Mouse (Mus musculus) G1E-ER4 (cell line): ENCODE data around the gene Araf. TPM values are rescaled to one million over a fixed set of nuclear protein-coding genes. Genes with fewer than 3 reads are reported as not detected.

Source experiments
- GATA1 ChIP-seq: IDR thresholded peaks from one replicate; pipeline ENCODE4 v1.8.0; 2012; ENCODE audit warnings: low read length, inconsistent platforms
- polyA plus RNA-seq: library from polyadenylated mRNA; stranded (reverse); fragments of >175 nt; gene quantifications from 2 replicates; pipeline ENCODE4 v1.2.3, GENCODE M21; 2012

Gene Araf
- polyA plus RNA-seq: 12.7 and 47.6 TPM in 2 replicates

DNA sequence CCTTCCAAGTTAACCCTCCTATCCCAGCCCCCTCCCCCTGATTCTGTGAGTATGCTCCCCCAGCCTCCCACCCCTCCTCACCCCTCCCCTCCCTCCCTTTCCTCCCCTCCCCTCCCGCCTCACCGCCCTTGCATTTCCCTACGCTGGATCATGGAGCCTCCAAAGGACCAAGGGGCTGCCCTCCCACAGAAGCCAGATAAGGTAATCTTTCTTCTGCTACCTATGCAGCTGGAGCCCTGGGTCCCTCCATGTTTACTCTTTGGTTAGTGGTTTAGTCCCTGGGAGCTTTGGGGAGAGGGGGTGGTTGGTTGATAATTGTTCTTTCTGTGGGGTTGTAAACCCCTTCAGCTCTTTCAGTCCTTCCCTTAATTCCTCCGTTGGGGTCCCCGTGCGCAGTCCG is at the start of gene Araf:
Gene Araf, plus strand, starts transcription at position 134 of the 400 bp plus-strand sequence.
- no peak for TF ChIP-seq GATA1

DNA sequence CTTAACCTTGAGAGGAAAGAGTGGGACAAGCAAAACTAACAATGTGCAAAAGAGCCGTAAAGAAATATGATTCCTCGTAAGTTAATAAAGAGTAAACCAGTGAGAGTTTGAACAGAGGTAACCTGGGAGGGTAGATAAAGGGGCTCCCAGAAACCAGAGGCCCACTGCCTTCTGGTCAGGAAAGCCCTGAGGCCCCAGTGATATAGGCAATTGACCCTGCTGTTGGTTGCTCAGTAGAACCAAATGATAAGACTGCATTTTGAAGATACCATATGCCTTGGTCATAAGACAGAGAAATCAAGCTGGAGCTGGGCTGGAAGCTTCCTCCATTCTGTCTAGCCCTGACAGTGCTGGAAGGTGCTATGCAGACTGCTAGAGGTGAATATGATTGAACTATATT is 48.8 kb upstream of the Araf start:
- no peak for TF ChIP-seq GATA1

DNA sequence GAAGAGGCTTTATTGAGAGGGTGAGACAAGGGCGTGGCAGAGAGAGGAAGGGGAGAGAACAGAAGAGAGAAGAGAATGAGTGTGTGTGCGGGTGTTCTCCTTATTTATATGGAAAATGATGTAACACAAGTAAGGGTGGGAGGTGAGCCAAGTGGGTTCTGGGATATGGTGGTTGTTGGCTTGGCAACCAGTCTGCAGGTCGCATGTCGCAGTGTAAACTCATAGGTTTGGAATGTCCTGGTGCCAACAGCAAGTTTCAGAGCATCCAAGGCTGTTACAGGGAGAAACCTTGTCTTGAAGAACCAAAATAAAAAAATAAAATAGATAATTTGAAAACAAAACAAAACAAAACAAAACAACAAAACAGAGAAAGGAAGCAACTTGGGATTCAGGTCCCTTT is 36.4 kb upstream of the Araf start:
- no peak for TF ChIP-seq GATA1

DNA sequence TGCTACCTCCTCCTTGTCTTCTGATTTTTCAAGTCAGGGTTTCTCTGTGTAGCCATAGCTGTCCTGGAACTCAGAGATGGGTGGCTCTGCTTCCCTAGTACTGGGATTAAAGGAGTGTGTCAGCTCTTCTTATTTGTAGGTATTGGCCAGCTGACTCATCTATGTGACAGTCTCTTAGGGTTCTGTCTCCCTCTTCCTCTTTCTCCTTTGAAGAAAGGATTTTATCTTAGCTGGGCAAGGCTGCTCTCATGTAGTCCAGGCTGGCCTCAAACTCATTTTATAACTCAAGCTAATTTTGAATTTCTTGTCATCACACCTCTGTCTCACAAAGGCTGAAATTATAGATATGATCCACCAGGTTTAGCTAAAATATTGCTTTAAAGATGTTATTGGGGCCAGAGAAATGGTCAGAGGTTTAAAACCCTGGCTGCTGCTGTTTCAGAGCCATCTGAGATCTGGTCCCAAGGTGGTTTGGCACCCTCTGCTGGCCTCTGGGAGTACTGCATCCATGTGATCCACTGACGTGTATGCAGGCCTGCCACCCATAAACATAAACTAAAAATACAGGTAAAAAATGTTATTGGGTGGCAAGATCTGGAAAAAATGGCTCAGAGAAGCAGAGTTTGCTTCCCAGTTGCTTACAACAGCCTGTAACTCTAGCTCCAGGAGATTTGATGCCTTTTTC is 26.8 kb upstream of the Araf start:
- no peak for TF ChIP-seq GATA1

DNA sequence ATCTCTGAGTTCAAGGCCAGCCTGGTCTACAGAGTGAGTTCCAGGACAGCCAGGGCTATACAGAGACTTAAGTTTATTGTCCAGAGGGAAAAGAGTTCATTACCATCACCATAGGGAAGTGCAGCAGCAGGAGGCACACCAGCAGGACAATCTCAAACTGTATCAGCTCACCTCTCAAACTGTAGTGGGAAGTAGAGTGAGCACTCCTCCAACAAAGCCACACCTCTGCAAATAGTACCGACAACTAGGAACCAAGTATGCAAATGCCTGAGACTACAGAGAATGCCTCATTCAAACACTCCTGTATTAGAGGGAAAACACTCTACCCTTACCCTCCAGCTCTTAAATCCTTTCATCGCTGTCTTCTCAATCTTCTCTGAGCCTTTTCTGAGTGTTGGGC is 25.9 kb upstream of the Araf start:
- no peak for TF ChIP-seq GATA1

DNA sequence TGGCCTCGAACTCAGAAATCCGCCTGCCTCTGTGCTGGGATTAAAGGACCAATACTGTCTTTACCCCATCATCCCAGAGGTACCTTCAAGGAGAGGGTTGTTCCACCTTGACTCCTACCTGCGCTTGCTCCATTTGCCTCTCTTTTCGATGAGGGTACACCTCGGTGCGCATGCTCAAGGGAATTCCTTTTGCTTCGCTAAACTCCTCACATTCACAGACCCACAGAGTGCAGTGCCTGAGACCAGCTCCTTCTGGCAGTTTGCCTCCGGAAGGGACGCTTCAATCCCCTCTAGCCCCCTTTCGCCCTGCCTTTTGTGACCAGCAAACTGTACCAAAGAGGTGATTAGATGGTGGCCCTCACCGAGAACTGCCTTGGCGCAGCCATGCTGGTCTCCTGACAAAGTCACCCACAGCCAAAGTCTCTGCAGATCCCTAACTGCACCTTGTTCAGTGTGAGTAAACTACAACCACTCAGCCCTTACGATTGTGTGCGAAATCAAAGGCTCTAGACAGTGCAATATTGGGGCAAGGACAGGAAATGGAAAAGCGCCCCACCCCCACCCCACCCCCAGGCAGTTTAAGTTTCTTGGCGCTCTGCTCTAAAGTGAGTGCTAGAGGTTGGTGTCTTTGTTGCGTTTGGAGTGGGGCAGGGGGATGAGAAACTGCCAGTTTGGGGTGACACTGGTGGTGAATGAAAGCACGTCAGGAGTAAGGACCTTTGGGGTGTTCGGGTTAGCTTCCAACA is 22.2 kb upstream of the Araf start:
- no peak for TF ChIP-seq GATA1

DNA sequence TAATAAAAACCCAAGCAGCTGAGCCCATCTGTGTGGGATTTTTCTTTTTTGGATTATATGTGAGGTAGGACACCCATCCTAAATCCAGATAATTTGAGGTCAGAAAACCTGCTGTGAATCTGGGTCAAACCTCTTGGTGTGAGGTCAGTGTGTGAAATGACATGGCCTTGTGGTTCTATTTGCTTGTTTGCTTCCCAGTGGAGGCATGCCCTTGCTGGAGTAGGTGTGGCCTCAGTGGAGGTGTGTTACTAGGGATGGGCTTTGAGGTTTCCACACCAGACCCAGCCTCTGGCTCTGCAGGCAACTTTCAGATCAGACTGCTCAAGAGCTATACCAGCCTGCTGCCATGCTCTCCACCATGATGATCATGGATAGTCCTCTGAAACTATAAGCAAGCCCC is 20.0 kb upstream of the Araf start:
- no peak for TF ChIP-seq GATA1

DNA sequence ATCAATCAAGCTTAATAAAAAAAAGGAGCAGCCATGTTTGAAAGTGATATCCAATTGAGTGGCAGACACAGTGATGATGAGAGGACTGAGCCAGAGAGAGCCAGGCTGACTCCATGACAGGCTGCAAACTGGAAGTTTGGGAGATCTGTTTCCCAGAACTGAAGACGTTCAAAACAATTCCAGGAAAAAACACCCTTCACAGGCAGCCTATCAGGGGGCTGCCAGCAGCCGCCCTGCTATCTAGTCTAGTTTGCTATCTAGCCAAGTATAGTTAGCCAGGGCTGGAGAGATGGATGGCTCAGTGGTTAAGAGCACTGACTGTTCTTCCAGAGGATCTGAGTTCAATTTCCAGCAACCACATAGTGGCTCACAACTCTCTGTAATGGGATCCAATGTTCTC is 10.3 kb upstream of the Araf start:
- no peak for TF ChIP-seq GATA1

DNA sequence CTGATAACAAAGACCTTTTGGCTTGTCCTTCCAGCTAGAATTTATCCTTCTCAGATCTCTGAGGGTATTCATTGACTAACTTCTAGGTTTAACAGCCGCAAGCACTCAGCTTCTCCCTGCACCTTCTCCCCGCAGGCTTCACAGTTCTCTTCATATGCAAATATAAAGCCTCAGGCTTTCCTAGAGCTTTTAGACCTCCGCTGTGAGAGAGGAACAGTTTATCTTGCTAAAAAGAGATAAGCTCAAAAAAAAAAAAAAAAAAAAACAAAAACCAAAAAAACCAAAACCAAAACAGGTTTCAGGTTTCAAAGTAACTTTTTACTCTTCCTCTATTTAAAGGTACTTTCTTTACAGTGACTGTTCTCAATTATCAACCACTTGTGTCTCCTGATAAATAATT is 5.2 kb upstream of the Araf start:
- TF ChIP-seq GATA1: no peak

DNA sequence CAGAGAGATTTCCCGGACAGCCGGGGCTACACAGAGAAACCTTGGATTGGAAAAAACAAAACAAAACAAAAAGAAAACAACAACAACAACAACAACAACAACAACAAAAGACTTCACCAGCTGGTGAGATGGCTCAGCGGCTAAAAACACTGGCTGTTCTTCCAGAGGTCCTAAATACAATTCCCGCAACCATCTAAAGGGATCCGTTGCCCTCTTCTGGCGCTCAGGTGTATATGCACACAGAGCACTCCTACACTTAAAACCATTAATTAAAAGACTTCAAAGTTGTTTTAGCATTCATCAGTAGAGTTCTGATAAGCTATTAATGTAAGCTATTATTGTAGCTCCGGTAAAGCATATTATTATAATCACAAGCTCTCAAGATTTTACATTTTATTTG is 4.4 kb upstream of the Araf start:
- no peak for TF ChIP-seq GATA1

DNA sequence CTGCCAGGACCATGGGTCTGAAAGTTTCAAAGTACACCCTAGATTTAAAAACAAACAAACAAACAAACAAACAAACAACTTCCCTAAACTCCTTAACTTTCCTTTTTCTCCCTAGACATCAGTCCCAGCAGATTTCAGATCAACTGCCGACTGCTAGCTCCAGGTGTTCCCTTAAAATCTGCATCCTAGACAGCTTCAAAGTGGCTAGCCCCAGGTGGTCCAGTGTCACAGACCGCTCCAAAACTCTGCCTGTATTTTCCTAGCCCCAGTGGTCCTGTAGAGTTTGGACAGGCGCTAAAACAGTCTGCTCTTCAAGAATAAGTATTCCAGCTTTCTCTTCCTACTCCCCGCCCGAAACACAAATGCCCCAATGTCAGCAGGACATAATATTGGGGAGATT is 3.4 kb upstream of the Araf start:
- TF ChIP-seq GATA1: no peak

DNA sequence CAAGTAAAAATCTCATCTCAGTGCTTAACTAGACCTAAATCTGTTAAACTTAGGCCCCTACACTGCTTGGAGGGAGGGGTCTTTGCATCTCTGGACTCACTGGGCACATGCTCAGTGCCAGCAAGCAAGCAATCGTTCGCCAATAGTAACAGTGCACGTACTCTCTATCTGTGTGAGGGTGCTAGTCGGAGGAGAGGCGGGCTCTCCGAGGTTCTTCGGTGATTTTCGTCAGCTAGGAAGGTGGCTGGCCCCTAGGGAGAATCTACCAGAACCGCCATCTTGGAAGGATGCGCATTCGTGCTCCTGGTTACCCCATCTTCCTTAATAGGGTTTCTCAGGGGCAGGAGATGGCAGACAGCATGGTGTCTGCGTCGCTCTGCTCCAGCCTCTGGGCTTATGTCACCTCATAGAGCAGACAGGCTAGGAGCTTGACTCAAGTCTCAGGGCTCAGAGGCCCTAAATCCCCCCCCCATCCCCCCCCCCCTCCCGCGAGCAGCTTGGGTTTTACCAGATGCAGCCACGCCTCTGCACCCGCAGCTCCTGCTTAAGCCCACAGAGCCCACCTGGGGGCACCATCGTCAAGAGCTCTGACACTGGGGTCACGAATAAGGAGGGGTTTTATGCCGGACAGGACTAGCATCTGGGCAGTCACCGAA is 655 bp downstream of the Araf start:
- TF ChIP-seq GATA1: no peak

DNA sequence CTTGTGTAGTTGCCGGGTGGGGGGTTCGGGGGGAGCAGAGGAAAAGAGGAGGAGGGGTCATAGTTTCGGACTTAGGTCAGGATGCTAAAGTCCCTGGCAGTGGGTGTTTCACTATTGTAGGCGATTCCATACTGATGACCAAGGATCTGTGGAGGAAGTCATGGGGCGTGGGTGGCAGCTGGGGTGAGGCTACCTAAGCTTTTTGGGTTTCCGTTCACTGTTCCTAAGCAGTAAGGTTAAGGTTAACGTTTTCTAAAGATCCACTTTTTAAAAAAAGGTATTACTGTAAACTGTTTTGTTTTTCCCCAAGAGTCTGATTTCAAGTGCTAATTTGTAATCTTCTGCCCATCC is 1.2 kb downstream of the Araf start:
- TF ChIP-seq GATA1: no peak

DNA sequence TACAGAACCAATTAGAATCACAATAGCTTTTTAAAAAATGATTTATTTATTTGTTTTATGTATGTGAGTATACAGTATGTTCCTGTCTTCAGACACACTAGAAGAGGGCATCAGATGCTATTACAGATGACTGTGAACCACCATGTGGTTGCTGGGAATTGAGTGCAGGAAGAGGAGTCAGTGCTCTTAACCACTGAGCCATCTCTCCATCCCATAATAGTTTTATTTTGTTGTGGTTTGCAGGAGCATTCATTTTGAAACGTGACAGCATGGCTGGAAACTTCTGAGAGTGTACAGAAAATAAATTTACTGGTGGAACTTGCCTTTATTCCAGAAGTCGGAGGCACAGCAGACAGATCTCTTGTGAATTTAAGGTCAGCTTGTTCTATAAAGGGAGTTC is 3.8 kb downstream of the Araf start:
- no peak for TF ChIP-seq GATA1

DNA sequence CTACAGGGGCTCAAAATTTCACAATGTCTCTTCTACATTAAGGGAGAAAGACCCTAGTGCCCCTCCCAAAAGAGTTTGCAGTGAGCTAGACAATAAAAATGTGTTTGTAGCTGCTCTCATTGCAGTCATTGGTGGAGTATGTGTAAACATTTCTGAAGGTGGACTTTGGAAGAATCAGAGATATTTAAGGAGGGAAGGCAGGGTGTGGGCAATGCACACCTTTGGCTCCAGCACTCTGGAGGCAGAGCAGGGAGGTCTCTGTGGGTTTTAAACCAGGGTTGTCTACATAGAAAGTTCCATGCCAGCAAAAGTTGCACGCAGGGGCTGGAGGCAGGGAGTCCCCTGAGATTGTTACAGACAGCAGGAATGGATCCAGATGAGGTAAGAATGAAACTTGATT is 8.7 kb downstream of the Araf start:
- no peak for TF ChIP-seq GATA1

DNA sequence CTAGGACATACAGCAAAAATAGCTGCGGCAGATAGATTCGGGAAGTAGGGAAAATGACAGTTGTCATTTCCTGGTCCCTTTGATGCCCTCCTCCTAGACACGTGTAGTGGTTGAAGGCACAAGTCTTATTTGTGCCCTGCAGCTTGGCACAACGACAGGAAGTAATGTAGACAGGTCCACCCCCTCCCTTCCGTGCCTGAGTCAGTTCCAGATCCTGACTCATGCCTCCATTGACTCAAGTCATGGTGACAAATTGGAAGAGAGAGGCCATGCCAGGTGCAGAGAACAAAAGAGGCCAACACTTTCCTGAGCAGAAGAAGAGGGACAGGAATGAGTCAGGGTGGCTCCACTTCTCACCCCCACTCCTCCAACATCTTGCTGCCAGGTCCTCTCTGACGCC is 19.4 kb downstream of the Araf start:
- no peak for TF ChIP-seq GATA1

DNA sequence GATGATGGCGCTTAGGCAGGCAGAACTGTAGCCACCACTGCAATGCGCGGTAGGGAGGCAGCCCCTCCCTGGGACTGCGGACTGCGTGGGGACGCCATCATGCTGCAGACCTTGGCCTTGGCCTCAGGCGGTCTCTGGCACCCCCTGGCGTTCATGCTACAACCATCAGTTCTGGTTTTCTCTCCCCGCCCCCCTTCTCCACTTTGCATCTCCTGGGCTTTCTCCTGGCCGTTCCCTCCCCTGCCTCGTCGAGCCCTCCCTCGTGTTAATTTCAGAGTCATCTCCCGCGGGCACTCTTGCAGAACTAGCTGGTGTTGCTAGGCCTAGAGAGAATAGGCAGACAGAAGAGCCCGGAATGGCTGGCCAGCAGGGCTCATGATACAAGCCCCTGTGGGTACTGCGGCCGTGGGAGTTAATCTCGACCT is 21.6 kb downstream of the Araf start:
- no peak for TF ChIP-seq GATA1
